Mouse (Mus musculus) gastrocnemius, adult 8-10 months (tissue): Measurements from ENCODE around the gene Abl1. TPM values are rescaled to one million over a fixed set of nuclear protein-coding genes. Genes with fewer than 3 reads are reported as not detected.

Experiments used
- DNase-seq, 2 experiments: peaks; one replicate each; pipeline ENCODE4 v3.0.0; 2022; ENCODE audit warnings: low spot score in 2 of 2
- total RNA-seq, 4 experiments: library from RNA; stranded (reverse); gene quantifications; 2 replicates each; pipeline ENCODE4 v1.2.4; 2022

Abl1 gene
- total RNA-seq, 4 experiments from 2014 or later: 24.3 to 33.7 (median 26.4) TPM

GRCm38 (mm10) chr2:31741728-31742127 lies 53.6 kb downstream of the Abl1 start:
- DNase-seq: no peak

GRCm38 (mm10) chr2:31742134-31742533 lies 54.0 kb downstream of the Abl1 start:
- peak; percentile 33 to 38 for DNase-seq

GRCm38 (mm10) chr2:31745741-31746243 lies 57.6 kb downstream of the Abl1 start:
- DNase-seq: no peak

GRCm38 (mm10) chr2:31746835-31747234 lies 58.7 kb downstream of the Abl1 start:
- no peak for DNase-seq

GRCm38 (mm10) chr2:31749046-31749709 lies 61.0 kb downstream of the Abl1 start:
- DNase-seq: peak in 1 of 2 experiments; percentile 33

- DNase-seq: no peak
Observed at GRCm38 (mm10) chr2:31750133-31750532, 62.0 kb downstream of the Abl1 start.

GRCm38 (mm10) chr2:31757472-31757871 lies 69.3 kb downstream of the Abl1 start:
- DNase-seq: no peak

- DNase-seq: no peak
Observed at GRCm38 (mm10) chr2:31758966-31759365, 70.8 kb downstream of the Abl1 start.

GRCm38 (mm10) chr2:31759751-31760460 lies 71.7 kb downstream of the Abl1 start:
- DNase-seq: peak; percentile 71 to 78

- DNase-seq: no peak
Observed at GRCm38 (mm10) chr2:31760486-31760885, 72.3 kb downstream of the Abl1 start.

- DNase-seq: no peak
Observed at GRCm38 (mm10) chr2:31761115-31761531, 72.9 kb downstream of the Abl1 start.

GRCm38 (mm10) chr2:31761585-31761984 lies 73.4 kb downstream of the Abl1 start:
- no peak for DNase-seq

- DNase-seq: no peak
Observed at GRCm38 (mm10) chr2:31762155-31762554, 74.0 kb downstream of the Abl1 start.

GRCm38 (mm10) chr2:31762853-31763252 lies 74.7 kb downstream of the Abl1 start:
- DNase-seq: no peak

- DNase-seq: no peak
Observed at GRCm38 (mm10) chr2:31763271-31763670, 75.1 kb downstream of the Abl1 start.

- no peak for DNase-seq
Observed at GRCm38 (mm10) chr2:31767104-31767503, 78.9 kb downstream of the Abl1 start.

GRCm38 (mm10) chr2:31767815-31768214 lies 79.6 kb downstream of the Abl1 start:
- DNase-seq: no peak

- no peak for DNase-seq
Observed at GRCm38 (mm10) chr2:31769115-31769514, 80.9 kb downstream of the Abl1 start.

GRCm38 (mm10) chr2:31769631-31770111 lies 81.5 kb downstream of the Abl1 start:
- DNase-seq: peak; percentile 57

- DNase-seq: peak; percentile 80 to 84
Observed at GRCm38 (mm10) chr2:31770781-31771441, 82.7 kb downstream of the Abl1 start.

- no peak for DNase-seq
Observed at GRCm38 (mm10) chr2:31776479-31776878, 88.3 kb downstream of the Abl1 start.

- DNase-seq: no peak
Observed at GRCm38 (mm10) chr2:31779258-31779657, 91.1 kb downstream of the Abl1 start.
